Mouse (Mus musculus): ENCODE measurements around the gene Htr1d. TPM values are rescaled to one million over a fixed set of nuclear protein-coding genes. Genes with fewer than 3 reads are reported as not detected.

Htr1d gene
- not detected in 2 replicates for polyA plus RNA-seq (2011; ENCODE audit: insufficient read length, low read depth, missing spikeins)

DNA sequence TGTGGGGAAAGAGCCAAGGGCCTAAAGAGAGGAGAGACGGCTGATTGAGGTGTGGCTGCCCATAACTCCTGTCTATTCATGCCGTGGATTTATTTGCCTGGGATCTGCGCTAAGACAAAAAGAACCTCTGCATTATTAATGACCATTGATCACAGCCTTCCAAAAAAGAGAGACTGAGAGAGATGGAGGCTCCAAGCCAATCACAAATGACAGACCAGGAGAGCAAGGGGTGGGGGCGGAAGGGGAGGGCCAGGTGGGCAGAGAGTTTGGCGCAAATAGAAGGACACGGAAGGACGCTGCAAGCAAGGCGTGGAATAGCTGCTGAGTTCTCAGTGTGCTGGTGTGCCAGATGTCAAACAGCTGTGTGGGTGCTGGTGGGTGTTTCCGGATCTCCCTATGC is at the start of gene Htr1d:
TSS of gene Htr1d (plus strand) at position 301 of the 400 bp plus-strand sequence.
- H3K4me3 ChIP-seq (ENCODE audit: insufficient read depth, low read length), result peak within 1 kb of the TSS; percentile 31; the same call in 1 of the 2 replicates
- no peak within 1 kb of the TSS for H3K27ac ChIP-seq (ENCODE audit: insufficient read depth, low read length)
- TF ChIP-seq POLR2A (IDR thresholded peaks at IDR 0.05; ENCODE audit: low read depth, low read length) (no peak), CTCF (IDR thresholded peaks at IDR 0.05; ENCODE audit: borderline replicate concordance, insufficient read depth, low read length) (no peak)
- H3K4me1 ChIP-seq (ENCODE audit: control insufficient read depth, insufficient read depth, low read length), result no peaks in the 10 kb centered on the region

DNA sequence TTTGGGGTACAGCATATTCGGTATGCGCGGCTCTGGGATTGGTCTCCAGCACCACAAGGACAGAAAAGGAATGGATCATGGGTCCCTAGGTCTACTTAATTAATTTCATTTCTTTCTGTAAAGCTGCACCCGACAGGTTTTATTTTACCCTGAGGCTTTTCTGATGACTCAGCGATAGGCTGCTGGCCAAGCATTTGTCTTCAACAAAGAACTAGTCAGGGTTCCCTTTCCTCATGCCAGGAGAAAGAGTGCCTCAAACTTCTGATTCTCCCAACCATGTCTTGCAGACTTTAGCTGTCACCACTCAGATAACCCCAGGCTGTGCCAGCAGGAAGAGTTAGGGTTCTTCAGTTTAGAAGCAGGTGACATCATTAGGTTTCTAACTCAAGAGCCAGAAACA is 46.3 kb upstream of the Htr1d start:
- no peak for TF ChIP-seq CTCF (IDR thresholded peaks at IDR 0.05; ENCODE audit: borderline replicate concordance, insufficient read depth, low read length)
- TF ChIP-seq POLR2A (IDR thresholded peaks at IDR 0.05; ENCODE audit: low read depth, low read length), result no peak
- H3K4me3 ChIP-seq (ENCODE audit: insufficient read depth, low read length), result no peak overlapping the region

DNA sequence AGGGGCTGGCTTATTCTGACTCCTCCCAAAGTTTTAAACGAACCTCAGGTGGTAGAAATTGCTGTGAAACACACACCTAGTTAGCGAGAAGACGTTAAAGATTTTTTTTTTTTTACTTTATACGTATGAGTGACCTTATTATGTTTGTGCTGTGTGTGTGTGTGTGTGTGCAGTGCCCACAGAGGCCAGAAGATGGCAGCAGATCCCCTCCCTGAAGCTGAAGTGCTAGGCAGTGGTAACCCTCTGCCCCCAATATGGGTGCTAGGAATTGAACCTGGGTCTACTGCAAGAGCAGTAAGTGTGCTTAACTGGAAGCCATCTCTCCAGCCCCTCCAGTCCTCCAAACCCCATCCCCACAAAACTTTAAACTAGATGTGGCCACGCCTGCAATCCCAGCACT is 40.3 kb upstream of the Htr1d start:
- no peak overlapping the region for H3K27ac ChIP-seq (ENCODE audit: insufficient read depth, low read length)
- no peak overlapping the region for H3K4me3 ChIP-seq (ENCODE audit: insufficient read depth, low read length)
- H3K4me1 ChIP-seq (ENCODE audit: control insufficient read depth, insufficient read depth, low read length), result no peaks in the 10 kb centered on the region
- TF ChIP-seq POLR2A (IDR thresholded peaks at IDR 0.05; ENCODE audit: low read depth, low read length), result no peak
- no peak for TF ChIP-seq CTCF (IDR thresholded peaks at IDR 0.05; ENCODE audit: borderline replicate concordance, insufficient read depth, low read length)

More for the DNA sequence above, 46.3 kb upstream of the Htr1d start:
- Histone ChIP-seq H3K27ac (ENCODE audit: insufficient read depth, low read length) (no peak overlapping the region), H3K4me1 (ENCODE audit: control insufficient read depth, insufficient read depth, low read length) (no peaks in the 10 kb centered on the region)

DNA sequence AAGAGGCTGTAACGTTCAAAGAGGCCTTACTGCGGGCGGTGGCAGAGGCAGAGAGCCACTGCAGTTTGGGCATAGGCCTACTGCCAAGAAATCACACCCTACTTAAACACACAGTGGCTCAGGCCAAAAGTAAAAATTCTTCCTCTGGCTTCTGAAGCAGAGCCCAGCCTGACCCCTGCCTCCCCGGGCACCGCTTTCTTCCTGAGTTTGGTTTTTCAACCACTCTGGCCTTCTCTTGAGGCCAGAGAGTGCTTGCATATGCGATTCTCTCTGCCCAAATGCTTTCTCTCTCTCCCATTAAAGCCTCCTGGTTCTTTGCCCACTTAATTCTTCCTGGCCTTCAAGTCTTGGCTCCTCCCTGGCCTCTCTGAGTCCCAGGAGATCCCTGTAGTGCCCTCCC is 39.5 kb upstream of the Htr1d start:
- no peak overlapping the region for H3K27ac ChIP-seq (ENCODE audit: insufficient read depth, low read length)
- TF ChIP-seq CTCF (IDR thresholded peaks at IDR 0.05; ENCODE audit: borderline replicate concordance, insufficient read depth, low read length), result no peak
- no peak for TF ChIP-seq POLR2A (IDR thresholded peaks at IDR 0.05; ENCODE audit: low read depth, low read length)
- H3K4me1 ChIP-seq (ENCODE audit: control insufficient read depth, insufficient read depth, low read length), result no peaks in the 10 kb centered on the region
- no peak overlapping the region for H3K4me3 ChIP-seq (ENCODE audit: insufficient read depth, low read length)

DNA sequence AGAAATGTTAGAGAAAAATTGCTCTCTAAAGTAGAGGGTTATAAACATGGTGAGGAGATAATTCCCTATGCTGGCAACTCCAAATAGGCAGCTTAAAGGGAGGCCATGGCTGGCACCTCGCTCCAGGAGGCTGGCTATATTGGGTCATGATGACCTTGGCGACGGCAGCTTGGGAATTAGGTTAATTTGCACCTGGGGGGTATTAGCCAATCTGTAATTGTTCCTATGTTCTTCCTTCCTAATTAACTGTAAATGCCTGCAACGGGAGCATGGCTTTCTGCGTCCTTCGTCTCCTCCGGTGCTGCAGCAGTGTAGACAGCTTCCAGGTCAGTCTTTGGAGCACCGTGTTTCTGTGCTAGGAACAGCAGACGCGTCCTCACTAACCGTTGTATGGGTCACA is 36.1 kb upstream of the Htr1d start:
- H3K4me3 ChIP-seq (ENCODE audit: insufficient read depth, low read length), result no peak overlapping the region
- no peak for TF ChIP-seq POLR2A (IDR thresholded peaks at IDR 0.05; ENCODE audit: low read depth, low read length)
- no peak for TF ChIP-seq CTCF (IDR thresholded peaks at IDR 0.05; ENCODE audit: borderline replicate concordance, insufficient read depth, low read length)

DNA sequence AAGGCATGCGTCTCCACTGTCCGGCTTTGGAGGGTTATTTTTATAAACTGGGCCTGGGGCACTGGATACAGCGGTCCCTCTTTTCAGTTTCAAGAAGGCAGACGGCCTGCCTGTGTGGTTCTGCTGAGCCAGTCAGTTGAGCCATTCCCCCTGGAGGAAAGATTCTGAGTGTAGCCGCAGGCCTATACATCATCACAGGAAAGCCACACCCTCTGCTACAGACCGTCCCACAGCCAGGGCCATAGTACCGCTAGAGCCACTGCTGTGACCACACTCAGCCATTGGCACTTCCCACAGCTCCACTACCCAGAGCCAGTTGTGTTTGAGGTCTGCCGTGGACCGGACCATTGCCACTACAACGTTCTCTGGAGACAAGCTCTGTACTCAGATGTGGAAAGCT is 21.5 kb upstream of the Htr1d start:
- H3K27ac ChIP-seq (ENCODE audit: insufficient read depth, low read length), result no peak overlapping the region
- no peak for TF ChIP-seq CTCF (IDR thresholded peaks at IDR 0.05; ENCODE audit: borderline replicate concordance, insufficient read depth, low read length)
- TF ChIP-seq POLR2A (IDR thresholded peaks at IDR 0.05; ENCODE audit: low read depth, low read length), result no peak
- no peak overlapping the region for H3K4me3 ChIP-seq (ENCODE audit: insufficient read depth, low read length)
- H3K4me1 ChIP-seq (ENCODE audit: control insufficient read depth, insufficient read depth, low read length), result no peaks in the 10 kb centered on the region; the same call in 1 of the 2 replicates

More for the DNA sequence above, 36.1 kb upstream of the Htr1d start:
- Histone ChIP-seq H3K4me1 (ENCODE audit: control insufficient read depth, insufficient read depth, low read length) (no peaks in the 10 kb centered on the region), H3K27ac (ENCODE audit: insufficient read depth, low read length) (no peak overlapping the region)

DNA sequence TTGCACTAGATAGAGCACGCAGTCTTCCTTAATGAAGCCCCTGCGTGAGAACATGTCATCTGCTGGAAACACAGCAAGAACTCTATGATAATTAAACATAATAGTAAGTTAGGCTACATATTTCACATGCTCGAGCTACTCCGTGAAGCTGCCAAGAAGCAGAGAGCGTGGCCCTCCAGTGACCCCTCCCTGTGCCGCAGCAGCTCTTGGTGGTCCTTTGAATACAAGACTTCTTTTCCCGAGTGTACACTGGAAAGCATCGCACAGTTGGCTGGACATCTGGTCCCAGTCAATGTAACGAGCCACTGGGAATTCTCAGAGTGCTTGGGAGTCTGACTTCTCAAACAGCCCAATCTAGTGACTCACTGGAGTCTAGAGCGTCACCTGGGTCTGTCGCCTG is 15.5 kb upstream of the Htr1d start:
- TF ChIP-seq POLR2A (IDR thresholded peaks at IDR 0.05; ENCODE audit: low read depth, low read length) (no peak), CTCF (IDR thresholded peaks at IDR 0.05; ENCODE audit: borderline replicate concordance, insufficient read depth, low read length) (no peak)
- no peak overlapping the region for H3K4me3 ChIP-seq (ENCODE audit: insufficient read depth, low read length)
- H3K4me1 ChIP-seq (ENCODE audit: control insufficient read depth, insufficient read depth, low read length), result no peaks in the 10 kb centered on the region
- H3K27ac ChIP-seq (ENCODE audit: insufficient read depth, low read length), result no peak overlapping the region

DNA sequence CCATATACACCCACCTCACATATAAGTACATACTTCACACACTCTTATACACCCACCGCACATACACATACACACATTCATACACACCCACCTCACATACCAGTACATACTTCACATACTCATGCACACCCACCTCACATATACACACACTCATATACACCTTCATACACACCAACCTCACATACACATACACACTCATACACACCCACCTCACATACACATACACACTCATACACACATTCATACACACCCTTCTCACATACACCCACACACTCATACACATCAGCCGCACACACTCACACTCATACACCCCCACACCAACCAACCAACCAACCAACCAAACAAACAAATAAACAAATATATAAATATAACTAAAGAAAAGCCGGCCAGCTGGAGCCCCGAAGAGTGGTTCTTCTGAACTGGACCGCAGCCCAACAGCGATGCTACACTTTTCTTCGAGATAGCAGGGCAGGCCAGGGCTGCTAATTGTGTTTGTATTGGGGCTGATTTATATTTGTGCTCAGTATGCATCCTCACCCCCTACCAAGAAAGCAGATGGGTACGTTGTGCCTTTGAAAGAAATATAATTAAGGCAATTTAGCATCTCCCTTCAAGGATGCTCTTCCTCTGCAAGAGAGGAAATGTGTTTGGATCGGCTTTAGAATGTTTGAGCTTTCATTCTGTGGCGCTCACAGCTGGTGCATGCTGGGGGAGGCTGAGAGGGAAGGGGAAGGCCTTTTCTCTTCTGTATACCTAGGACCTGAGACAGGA is 11.1 kb upstream of the Htr1d start:
- Histone ChIP-seq H3K4me3 (ENCODE audit: insufficient read depth, low read length) (no peak overlapping the region), H3K27ac (ENCODE audit: insufficient read depth, low read length) (no peak overlapping the region), H3K4me1 (ENCODE audit: control insufficient read depth, insufficient read depth, low read length) (no peaks in the 10 kb centered on the region)
- TF ChIP-seq CTCF (IDR thresholded peaks at IDR 0.05; ENCODE audit: borderline replicate concordance, insufficient read depth, low read length), result no peak
- TF ChIP-seq POLR2A (IDR thresholded peaks at IDR 0.05; ENCODE audit: low read depth, low read length), result no peak

DNA sequence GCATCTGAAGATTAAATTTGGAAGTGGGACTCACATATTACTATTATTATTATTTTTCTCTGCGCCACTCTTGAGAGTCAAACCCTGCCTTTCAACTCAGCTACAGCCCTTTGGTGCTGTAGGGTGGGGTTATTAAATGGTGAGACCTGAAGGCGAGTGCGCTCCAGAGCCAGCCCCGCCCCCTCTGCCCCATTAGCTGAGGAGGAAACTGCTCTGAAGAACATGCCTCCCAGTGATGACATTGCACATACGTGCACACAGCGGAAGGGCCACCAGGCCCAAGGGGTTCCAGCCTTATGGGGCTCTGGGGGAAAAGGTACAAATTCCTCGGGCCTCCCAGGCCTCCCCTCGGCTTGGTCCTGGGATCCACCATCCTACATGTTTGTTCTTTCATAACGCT is 7.8 kb upstream of the Htr1d start:
- Histone ChIP-seq H3K4me3 (ENCODE audit: insufficient read depth, low read length) (no peak overlapping the region), H3K27ac (ENCODE audit: insufficient read depth, low read length) (no peak overlapping the region), H3K4me1 (ENCODE audit: control insufficient read depth, insufficient read depth, low read length) (no peaks in the 10 kb centered on the region)
- no peak for TF ChIP-seq POLR2A (IDR thresholded peaks at IDR 0.05; ENCODE audit: low read depth, low read length)

DNA sequence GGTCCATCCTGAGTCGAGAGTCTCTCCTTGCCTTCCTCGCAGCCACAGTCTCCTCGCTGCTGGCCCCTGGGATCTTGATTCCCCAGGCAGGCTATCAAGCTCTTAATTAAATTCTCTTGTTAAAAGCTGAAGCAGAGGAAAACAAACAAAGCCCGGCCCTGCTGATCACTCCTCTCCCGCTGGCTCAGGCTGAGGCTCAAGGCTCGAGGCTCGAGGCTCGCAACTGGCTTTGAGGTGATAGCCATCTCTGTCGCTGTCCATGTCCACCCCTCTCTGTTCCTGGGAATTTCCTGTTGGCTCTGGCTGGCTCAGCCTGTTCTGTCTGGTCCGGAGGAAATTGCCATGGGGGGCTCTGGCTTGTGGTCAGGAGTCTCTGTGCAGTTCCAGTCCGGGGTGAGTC is 4.4 kb upstream of the Htr1d start:
- TF ChIP-seq POLR2A (IDR thresholded peaks at IDR 0.05; ENCODE audit: low read depth, low read length) (no peak), CTCF (IDR thresholded peaks at IDR 0.05; ENCODE audit: borderline replicate concordance, insufficient read depth, low read length) (no peak)
- Histone ChIP-seq H3K27ac (ENCODE audit: insufficient read depth, low read length) (no peak overlapping the region), H3K4me3 (ENCODE audit: insufficient read depth, low read length) (no peak overlapping the region), H3K4me1 (ENCODE audit: control insufficient read depth, insufficient read depth, low read length) (no peaks in the 10 kb centered on the region)
